Mouse (Mus musculus): ENCODE measurements around the gene Fchsd2.

The Fchsd2 gene

DNA sequence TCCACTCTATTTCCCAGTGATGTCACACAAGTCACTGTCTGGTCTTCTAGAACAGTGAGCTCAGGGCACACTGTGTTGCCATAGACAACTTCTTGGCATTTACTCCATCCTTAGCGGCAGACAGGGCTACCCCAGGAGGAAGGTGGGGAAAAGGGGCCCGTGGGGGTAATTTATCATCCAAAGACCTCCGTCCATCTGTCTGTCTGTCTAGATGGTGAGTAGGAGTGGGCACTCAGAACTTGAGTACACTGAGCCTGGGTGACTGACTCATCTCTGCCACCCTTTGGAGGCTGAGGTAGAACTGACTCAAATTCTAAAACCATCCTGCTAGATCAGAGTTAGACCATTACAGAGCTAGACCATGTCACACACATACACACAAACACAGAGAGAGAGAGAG, 224.4 kb downstream of the Fchsd2 start, which contains the start of gene Stard10:
Gene Stard10 (plus strand): TSS at position 73 of the 400 bp plus-strand sequence.
- DNase-seq (ENCODE audit: low spot score) = no peak

DNA sequence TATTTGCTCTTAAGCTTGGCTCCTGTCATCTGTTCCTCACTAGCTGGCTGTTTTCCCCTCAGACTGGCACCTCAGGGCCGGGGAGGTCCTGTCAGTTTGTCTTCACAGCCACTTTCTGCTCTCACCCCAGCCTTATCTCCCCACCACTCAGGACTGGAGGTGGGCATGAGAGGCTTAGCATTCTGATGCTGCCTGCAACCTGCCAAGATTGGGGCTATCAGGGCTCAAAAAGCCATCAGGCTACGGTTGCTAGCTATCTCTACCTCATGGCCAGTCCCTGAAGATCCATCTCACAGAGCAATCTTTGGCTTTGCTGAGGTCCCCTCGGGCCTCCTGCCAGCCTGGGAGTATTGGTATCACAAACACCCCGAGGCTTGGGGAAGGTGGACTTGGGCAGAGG, 226.2 kb downstream of the Fchsd2 start:
- DNase-seq (ENCODE audit: low spot score) = no peak

DNA sequence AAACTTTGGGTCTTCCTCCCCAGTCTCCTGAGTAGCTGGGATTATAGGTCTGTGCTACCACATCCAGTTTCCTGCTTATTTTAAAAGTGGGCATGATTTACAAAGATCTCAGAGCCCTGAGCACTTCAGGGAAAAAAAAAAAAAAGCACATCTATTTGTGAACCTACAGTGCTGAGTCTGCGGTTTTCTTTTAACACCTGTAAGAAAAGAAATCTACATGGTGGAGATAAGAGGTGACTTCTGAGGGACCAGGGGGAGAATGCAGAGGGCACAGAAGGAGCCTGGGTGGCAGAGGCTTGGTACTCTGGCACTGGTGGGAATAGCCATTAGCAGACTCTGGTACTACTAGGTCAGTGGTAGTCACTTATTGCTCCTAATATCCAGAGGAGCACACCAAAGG, 227.1 kb downstream of the Fchsd2 start:
- DNase-seq (ENCODE audit: low spot score) = no peak

DNA sequence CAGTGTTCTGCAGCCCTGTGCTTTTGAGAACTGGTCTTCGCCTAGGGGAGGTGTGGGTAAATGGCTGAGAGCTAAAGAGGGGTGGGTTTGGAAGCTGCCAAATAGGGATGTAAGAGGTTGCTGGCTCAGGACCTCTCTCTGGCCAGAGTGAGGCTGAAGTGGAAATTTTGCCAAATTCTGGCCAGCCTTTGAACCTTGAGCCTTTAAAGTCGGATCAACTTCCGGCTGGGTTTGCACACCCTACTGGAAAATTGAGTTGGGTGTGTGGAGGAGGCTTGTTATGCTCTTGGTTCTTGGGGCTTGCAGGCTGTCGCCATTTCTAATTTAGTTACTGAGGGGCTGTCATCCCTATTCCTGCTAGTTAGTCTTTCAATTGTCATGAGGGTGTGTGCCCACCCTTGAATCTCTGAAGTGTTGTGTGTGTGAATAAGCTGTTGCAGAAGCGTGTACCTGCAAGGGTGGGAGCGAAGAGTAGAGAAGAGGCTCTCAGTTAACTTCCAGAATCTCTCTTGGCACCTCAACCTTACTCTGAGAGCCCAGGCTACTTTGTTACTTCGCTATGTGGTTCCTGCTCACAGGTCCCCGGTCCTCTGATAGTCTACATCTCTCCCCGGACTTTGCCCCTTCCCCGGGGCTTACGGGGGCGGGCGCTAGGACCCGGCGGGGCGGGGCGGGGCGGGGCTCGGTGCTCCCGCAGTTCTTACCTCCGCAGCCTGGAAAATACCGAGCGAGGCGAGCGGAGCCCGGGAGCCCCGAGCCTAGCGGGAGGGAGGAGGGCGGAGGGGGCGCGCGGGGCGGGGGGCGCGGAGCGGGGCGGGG, 227.9 kb downstream of the Fchsd2 start:
- DNase-seq (ENCODE audit: low spot score) = peak; percentile 64

GRCm38 (mm10) chr7:101321218-101321827, 228.7 kb downstream of the Fchsd2 start:
- DNase-seq (ENCODE audit: low spot score) = peak; percentile 51

DNA sequence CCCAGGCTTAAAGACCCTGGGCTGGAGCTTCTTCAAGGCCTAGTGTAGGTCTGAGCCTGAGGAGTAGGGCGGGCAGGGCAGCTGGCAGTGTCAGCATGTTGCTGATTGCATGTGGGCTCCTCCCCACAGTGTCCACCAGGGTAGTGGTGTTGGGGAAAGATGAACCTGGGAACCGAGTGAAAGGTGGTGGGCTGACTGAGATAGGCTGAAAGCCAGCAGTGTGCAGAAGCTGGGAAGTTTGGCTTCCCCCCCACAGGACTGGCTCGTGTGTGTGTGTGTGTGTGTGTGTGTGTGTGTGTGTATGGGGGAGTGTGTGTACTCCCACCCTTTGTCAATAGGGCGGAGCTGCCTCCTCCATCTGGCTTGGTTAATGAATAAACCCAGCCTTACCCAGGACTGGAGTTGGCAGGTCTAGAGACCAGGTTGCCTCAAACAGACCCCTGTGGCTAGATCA, 230.5 kb downstream of the Fchsd2 start:
- DNase-seq (ENCODE audit: low spot score) = no peak

DNA sequence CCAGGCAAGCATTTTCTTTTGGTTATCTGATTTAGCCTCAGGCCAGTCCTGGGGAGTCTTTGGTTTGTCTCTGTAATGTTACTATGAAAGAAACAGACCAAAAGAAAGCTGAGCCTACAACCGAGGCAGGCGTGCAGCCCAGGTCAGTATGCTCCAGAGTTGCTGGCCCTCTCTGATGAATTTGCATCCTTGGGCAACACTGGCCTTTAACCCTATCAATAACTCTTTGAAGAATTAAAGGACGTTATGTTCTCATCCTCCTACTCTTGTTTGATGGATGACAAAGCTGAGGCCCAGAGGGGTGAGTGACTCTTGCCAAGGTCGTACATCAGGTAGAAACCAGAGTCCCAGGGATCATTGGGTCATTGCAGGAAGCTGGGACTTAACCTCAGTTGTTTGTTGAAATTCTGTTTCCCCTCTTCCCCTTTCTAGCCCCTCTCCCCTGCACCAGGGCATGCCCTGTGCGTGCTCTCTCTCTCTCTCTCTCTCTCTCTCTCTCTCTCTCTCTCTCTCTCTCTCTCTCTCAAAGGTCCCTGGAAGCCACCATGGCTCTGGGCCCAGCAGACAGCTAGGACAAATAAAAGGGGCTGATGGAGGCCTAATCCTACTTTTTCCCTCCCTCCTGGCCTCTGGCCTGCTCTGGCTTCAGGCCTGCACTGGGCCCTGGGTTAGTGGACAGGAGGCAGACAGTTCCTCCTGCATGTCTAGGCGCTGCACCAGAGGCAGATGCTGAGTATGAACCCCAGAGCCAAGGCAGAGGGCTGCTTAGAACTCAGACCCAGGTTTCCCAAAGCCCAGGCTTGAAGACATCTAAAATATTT, 231.7 kb downstream of the Fchsd2 start:
- no peak for DNase-seq (ENCODE audit: low spot score)

DNA sequence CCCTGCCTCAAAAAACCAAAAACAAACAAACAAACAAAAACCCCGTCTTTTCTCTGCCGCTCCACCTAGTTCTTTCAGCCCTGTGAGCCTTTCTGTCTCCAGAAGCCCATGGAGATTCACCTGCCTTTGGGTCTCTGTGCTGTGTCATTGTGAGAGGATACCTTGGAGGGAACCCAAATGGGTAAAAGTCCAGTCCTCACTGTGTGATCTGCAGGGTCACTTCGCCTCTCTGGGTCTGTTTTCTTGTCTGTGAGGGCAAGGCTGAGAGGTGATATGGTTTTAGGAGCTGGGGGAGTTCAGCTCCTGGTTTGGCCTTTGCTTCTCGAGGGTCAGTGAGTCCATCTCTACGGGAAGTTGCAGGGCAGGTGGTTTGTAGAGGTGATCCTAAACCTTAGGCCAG, 233.3 kb downstream of the Fchsd2 start:
- no peak for DNase-seq (ENCODE audit: low spot score)

GRCm38 (mm10) chr7:101327263-101327662, 234.6 kb downstream of the Fchsd2 start:
- no peak for DNase-seq (ENCODE audit: low spot score)

DNA sequence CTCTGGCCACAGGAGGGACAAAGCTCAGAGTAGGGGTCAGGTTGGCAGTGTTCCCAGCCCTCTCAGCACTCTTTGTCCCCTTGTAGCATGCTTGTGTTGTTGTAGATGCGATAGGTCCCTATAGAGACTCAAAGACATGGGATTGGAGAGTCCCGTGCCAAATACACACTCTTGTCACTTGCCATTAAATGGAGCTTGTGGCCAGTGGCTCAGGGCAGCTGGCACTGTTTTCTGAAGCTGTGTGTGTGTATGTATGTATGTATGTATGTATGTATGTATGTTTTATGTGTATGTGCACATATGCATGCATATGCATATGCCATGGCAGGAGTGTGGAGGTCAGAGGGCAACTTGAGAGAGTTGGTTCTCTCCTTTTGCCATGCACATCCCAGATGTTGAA, 235.1 kb downstream of the Fchsd2 start:
- DNase-seq (ENCODE audit: low spot score) = no peak

DNA sequence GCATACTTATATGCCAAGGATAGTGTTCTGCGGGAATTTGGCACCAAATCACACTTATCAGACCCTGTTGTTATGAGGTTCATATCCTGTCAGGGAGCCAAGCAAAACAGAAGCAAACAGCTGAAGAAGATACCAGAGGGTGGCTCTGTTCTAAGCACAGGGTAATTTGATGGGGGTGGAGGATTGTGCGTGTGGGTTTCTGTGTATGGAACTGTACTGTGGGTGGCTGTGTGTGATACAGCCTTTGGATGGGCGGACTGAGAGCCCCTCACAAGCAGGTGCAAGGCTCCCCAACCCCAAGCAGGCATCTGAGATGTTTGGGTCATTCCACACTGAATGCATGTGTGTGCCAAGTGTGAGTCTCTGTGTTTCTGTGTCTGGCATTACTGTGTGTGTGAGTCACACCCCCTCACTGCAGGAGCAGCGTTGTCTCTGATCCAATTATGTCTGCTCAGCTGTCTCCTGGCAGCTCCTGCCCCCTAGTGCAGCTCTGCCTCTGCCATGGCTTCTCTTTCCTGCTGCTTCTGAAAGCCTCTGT, 236.0 kb downstream of the Fchsd2 start:
- DNase-seq (ENCODE audit: low spot score) = no peak

- DNase-seq (ENCODE audit: low spot score) = no peak
Observed at GRCm38 (mm10) chr7:101329606-101330005, 236.9 kb downstream of the Fchsd2 start.

DNA sequence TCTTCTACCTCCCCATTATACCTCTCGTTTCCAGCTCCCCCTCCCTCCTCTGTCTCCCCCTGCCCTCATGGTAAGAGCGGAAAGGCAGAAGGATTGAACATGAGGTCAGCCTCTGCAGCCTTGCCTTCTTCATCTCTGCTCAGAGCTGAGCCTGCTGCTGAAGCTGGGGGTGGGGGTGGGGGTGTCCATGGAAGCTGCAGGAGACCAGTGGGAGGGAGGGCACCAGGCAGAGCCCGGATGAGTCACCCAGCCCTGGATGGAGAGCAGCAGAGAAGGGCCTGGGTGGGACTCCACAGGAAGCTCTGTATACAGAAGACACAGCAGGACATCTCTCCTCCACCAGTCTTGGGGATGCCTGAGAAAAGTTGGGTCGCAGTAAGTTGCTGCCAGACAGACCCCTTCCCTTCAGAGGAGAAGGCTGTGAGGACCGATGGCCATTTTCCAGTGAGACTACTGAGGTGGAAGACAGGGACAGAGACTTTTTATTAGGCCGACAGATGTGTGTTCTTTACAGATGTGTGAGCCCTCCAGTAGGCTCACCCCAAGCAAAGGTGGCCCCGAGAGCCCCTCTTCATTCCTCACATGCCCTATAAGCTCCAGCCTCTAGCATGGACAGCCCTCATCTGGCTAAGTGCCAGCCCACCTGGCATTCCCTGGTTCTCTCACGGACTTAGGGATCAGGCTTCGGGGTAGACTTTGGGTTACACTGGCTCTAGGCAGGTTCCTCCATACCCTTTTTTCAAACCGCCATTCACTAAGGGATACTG, 237.6 kb downstream of the Fchsd2 start:
- no peak for DNase-seq (ENCODE audit: low spot score)

DNA sequence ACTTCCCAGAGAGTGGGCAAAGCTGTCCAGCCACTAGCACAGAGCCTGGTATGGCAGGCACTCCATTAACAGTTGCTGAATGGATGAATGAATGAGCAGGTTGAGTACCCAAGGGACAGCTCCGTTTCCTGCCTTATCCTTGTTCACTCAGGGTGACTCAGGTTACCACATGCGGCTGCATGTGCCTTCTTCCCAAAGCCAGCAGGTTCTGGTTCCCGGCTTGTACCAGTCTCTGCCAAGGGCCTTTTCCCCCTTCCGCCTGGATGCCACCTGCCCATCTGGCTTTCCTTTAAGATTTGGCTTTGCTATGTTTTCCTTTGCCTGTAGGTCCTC, 238.1 kb downstream of the Fchsd2 start:
- DNase-seq (ENCODE audit: low spot score) = no peak

DNA sequence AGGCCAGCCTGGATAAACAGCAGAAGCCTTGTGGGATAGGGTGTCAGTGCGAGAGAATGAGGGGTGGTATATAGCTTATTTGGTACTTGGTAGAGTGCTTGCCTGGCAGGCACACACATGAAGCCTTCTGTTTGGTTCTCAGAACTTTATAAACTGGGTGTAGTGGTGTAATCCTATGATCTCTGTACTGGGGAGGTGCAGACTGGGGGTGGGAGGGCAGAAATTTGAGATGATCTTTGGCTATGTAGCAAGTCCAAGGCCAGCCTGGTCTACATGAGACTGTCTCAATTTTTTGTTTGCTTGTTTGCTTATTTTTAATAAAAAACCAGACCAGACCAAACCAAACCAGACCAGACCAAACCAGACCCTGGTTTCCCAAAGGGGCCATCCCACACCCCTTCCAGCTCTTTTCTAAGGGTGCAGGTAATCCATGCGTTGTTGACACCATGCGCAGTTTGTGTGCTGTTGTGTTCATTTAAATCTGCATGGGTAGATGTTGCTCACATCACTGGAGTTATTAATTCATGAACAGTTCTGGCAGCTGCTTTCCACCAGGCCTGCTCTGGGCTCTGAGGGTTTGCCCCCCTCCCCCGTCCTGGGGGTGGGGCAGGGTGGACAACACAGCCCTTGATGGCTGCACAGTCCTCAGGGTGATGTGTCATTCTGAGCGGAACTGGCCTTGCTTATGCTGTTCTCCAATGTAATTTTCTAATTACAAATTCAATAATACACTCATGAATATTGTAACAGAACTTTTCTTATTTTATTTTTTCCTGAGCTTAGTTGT, 239.6 kb downstream of the Fchsd2 start:
- peak; percentile 38 for DNase-seq (ENCODE audit: low spot score)

All from retina, embryonic 14.5 days (tissue).